Mouse (Mus musculus) heart, postnatal 36 days (tissue): ENCODE measurements around the gene Zmiz1. TPM values are rescaled to one million over a fixed set of nuclear protein-coding genes. Genes with fewer than 3 reads are reported as not detected.

Experiments
- DNase-seq, 2 experiments: peaks; one replicate each; pipeline ENCODE4 v3.0.0; 2021 to 2022
- intact Hi-C: fragments of 180-260 bp; cut with DNase I; formaldehyde crosslinking; loops from one replicate; pipeline ENCODE4 v1.15.1; 2025
- total RNA-seq, 2 experiments: library from RNA; stranded (reverse); gene quantifications; 2 replicates each; pipeline ENCODE4 v1.2.3; 2021

Zmiz1 gene
- total RNA-seq, 2 experiments from 2014 or later = 38.8 to 41.7 TPM

GRCm38 (mm10) chr14:25508111-25508756, 49.2 kb downstream of the Zmiz1 start:
- DNase-seq = no peak
- intact Hi-C loops = no loop called here

GRCm38 (mm10) chr14:25508757-25509139, 49.8 kb downstream of the Zmiz1 start:
- intact Hi-C loops = no loop called here
- DNase-seq = peak in 1 of 2 experiments; percentile 45

GRCm38 (mm10) chr14:25509450-25510129, 50.6 kb downstream of the Zmiz1 start:
- no peak for DNase-seq
- intact Hi-C loops = no loop called here

GRCm38 (mm10) chr14:25510362-25510761, 51.4 kb downstream of the Zmiz1 start:
- no peak for DNase-seq
- intact Hi-C loops = no loop called here

GRCm38 (mm10) chr14:25510987-25511386, 52.0 kb downstream of the Zmiz1 start:
- DNase-seq = no peak
- intact Hi-C loops = no loop called here

GRCm38 (mm10) chr14:25511564-25511963, 52.6 kb downstream of the Zmiz1 start:
- intact Hi-C loops = no loop called here
- DNase-seq = no peak

GRCm38 (mm10) chr14:25511967-25512366, 53.0 kb downstream of the Zmiz1 start:
- intact Hi-C loops = no loop called here
- DNase-seq = no peak

GRCm38 (mm10) chr14:25512803-25513202, 53.8 kb downstream of the Zmiz1 start:
- intact Hi-C loops = no loop called here
- DNase-seq = no peak

- intact Hi-C loops = no loop called here
- DNase-seq = peak in 1 of 2 experiments; percentile 46
Observed at GRCm38 (mm10) chr14:25513496-25513895, 54.5 kb downstream of the Zmiz1 start.

GRCm38 (mm10) chr14:25514943-25515512, 56.0 kb downstream of the Zmiz1 start:
- intact Hi-C loops = no loop called here
- no peak for DNase-seq

- peak in 1 of 2 experiments; percentile 61 for DNase-seq
- intact Hi-C loops = no loop called here
Observed at GRCm38 (mm10) chr14:25515924-25516323, 56.9 kb downstream of the Zmiz1 start.

- intact Hi-C loops = no loop called here
Observed at GRCm38 (mm10) chr14:25516640-25517591, 57.9 kb downstream of the Zmiz1 start.

GRCm38 (mm10) chr14:25518645-25519044, 59.7 kb downstream of the Zmiz1 start:
- intact Hi-C loops = loop anchor here (2.0 kb wide), 1 partner anchor 28 kb away; no protein-coding TSS in a partner anchor
- no peak for DNase-seq

More at GRCm38 (mm10) chr14:25516640-25517591, 57.9 kb downstream of the Zmiz1 start:
- peak in 1 of 2 experiments; percentile 63 for DNase-seq

GRCm38 (mm10) chr14:25519656-25520055, 60.7 kb downstream of the Zmiz1 start:
- peak; percentile 57 to 76 for DNase-seq
- intact Hi-C loops = loop anchor here (2.0 kb wide), 1 partner anchor 29 kb away; no protein-coding TSS in a partner anchor

GRCm38 (mm10) chr14:25520589-25520988, 61.6 kb downstream of the Zmiz1 start:
- DNase-seq = peak in 1 of 2 experiments; percentile 56
- intact Hi-C loops = no loop called here

- intact Hi-C loops = no loop called here
- DNase-seq = no peak
Observed at GRCm38 (mm10) chr14:25520991-25521390, 62.0 kb downstream of the Zmiz1 start.

- DNase-seq = no peak
- intact Hi-C loops = no loop called here
Observed at GRCm38 (mm10) chr14:25521500-25521899, 62.5 kb downstream of the Zmiz1 start.

- intact Hi-C loops = loop anchor here (2.0 kb wide), 1 partner anchor 42 kb away; no protein-coding TSS in a partner anchor
- no peak for DNase-seq
Observed at GRCm38 (mm10) chr14:25522415-25522814, 63.4 kb downstream of the Zmiz1 start.

- intact Hi-C loops = loop anchor here (2.0 kb wide), 2 partner anchors 41 to 63 kb away; no protein-coding TSS in a partner anchor
- DNase-seq = peak in 1 of 2 experiments; percentile 63
Observed at GRCm38 (mm10) chr14:25523230-25524110, 64.5 kb downstream of the Zmiz1 start.
